Mouse (Mus musculus): ENCODE data around the gene Polr2c. TPM values are rescaled to one million over a fixed set of nuclear protein-coding genes. Genes with fewer than 3 reads are reported as not detected.

The Polr2c gene
- polyA plus RNA-seq, 1 experiment from 2014 or later = 129 TPM

- ATAC-seq (replicated peaks; ENCODE audit: low FRiP score, low read depth) (no peak), DNase-seq (ENCODE audit: low spot score) (no peak)
- Histone ChIP-seq H3K27me3 (ENCODE audit: insufficient read depth, low read length) (no peaks in the 10 kb centered on the region; the same call in 1 of the 2 replicates), H3K4me2 (ENCODE audit: low read length) (peak overlapping the region; percentile 88), H3K9me3 (replicated peaks; ENCODE audit: low read length) (no peaks in the 10 kb centered on the region), H3K9ac (ENCODE audit: low read depth, low read length) (peak overlapping the region; percentile 1; the same call in 1 of the 2 replicates), H3K27ac (no peak overlapping the region), H3K4me3 (replicated peaks; ENCODE audit: low read depth, low read length) (peak overlapping the region; percentile 56), H3K36me3 (ENCODE audit: insufficient read depth, low read length) (no peaks in the 10 kb centered on the region), H3K4me1 (replicated peaks; ENCODE audit: insufficient read depth, low read length) (peaks cover 30% of the 10 kb centered on the region)
- TF ChIP-seq CTCF (IDR thresholded peaks at IDR 0.05; ENCODE audit: low read depth) = no peak
- 49% methylated on average over 9 of the region's 9 CpGs for WGBS
Measured at GRCm38 (mm10) chr8:94916311-94916959, 59.2 kb downstream of the Polr2c start.

- WGBS = 5% methylated on average over 10 of the region's 10 CpGs
- H3K9me3 ChIP-seq (replicated peaks; ENCODE audit: low read length) = no peaks in the 10 kb centered on the region
- H3K9ac ChIP-seq (ENCODE audit: low read depth, low read length) = peak overlapping the region; percentile 49
- H3K27me3 ChIP-seq (ENCODE audit: insufficient read depth, low read length) = no peaks in the 10 kb centered on the region; the same call in 1 of the 2 replicates
- ATAC-seq (replicated peaks; ENCODE audit: low FRiP score, low read depth) (no peak), DNase-seq (ENCODE audit: low spot score) (no peak)
- H3K36me3 ChIP-seq (ENCODE audit: insufficient read depth, low read length) = no peaks in the 10 kb centered on the region
- no peak overlapping the region for H3K27ac ChIP-seq
- peak overlapping the region; percentile 56 for H3K4me3 ChIP-seq (replicated peaks; ENCODE audit: low read depth, low read length)
- H3K4me2 ChIP-seq (ENCODE audit: low read length) = peak overlapping the region; percentile 88
- TF ChIP-seq CTCF (IDR thresholded peaks at IDR 0.05; ENCODE audit: low read depth) = no peak
- H3K4me1 ChIP-seq (replicated peaks; ENCODE audit: insufficient read depth, low read length) = peaks cover 30% of the 10 kb centered on the region
Measured at GRCm38 (mm10) chr8:94916960-94917324, 59.7 kb downstream of the Polr2c start.

- Histone ChIP-seq H3K27me3 (ENCODE audit: insufficient read depth, low read length) (no peaks in the 10 kb centered on the region; the same call in 1 of the 2 replicates), H3K4me2 (ENCODE audit: low read length) (peak overlapping the region; percentile 88), H3K4me3 (replicated peaks; ENCODE audit: low read depth, low read length) (peak overlapping the region; percentile 56), H3K9me3 (replicated peaks; ENCODE audit: low read length) (no peaks in the 10 kb centered on the region), H3K27ac (peak overlapping the region; percentile 50; the same call in 1 of the 2 replicates), H3K36me3 (ENCODE audit: insufficient read depth, low read length) (no peaks in the 10 kb centered on the region), H3K4me1 (replicated peaks; ENCODE audit: insufficient read depth, low read length) (peaks cover 30% of the 10 kb centered on the region), H3K9ac (ENCODE audit: low read depth, low read length) (peak overlapping the region; percentile 62)
- under 1% methylated on average over 27 of the region's 27 CpGs for WGBS
- peak; percentile 77 for TF ChIP-seq CTCF (IDR thresholded peaks at IDR 0.05; ENCODE audit: low read depth)
- peak; percentile 98 for DNase-seq (ENCODE audit: low spot score)
- ATAC-seq (replicated peaks; ENCODE audit: low FRiP score, low read depth) = peak; percentile 96
Measured at GRCm38 (mm10) chr8:94917352-94917751, 60.1 kb downstream of the Polr2c start.

GRCm38 (mm10) chr8:94917851-94918495, 60.7 kb downstream of the Polr2c start, which contains the start of gene Ccdc102a:
TSS of gene Ccdc102a (minus strand) at chr8:94918098.
- Histone ChIP-seq H3K4me1 (replicated peaks; ENCODE audit: insufficient read depth, low read length) (peaks cover 28% of the 10 kb centered on the region), H3K27ac (peak within 1 kb of the TSS; percentile 50; the same call in 1 of the 2 replicates), H3K27me3 (ENCODE audit: insufficient read depth, low read length) (no peaks in the 10 kb centered on the region; the same call in 1 of the 2 replicates), H3K4me2 (ENCODE audit: low read length) (peak within 1 kb of the TSS; percentile 88), H3K36me3 (ENCODE audit: insufficient read depth, low read length) (no peaks in the 10 kb centered on the region), H3K4me3 (replicated peaks; ENCODE audit: low read depth, low read length) (peak within 1 kb of the TSS; percentile 56), H3K9me3 (replicated peaks; ENCODE audit: low read length) (no peaks in the 10 kb centered on the region), H3K9ac (ENCODE audit: low read depth, low read length) (peak within 1 kb of the TSS; percentile 62)
- no peak for TF ChIP-seq CTCF (IDR thresholded peaks at IDR 0.05; ENCODE audit: low read depth)
- WGBS = 2% methylated on average over 48 of the region's 51 CpGs
- ATAC-seq (replicated peaks; ENCODE audit: low FRiP score, low read depth) = peak; percentile 47
- DNase-seq (ENCODE audit: low spot score) = peak; percentile 54

- no peak for TF ChIP-seq CTCF (IDR thresholded peaks at IDR 0.05; ENCODE audit: low read depth)
- ATAC-seq (replicated peaks; ENCODE audit: low FRiP score, low read depth) (no peak), DNase-seq (ENCODE audit: low spot score) (no peak)
- Histone ChIP-seq H3K27me3 (ENCODE audit: insufficient read depth, low read length) (no peaks in the 10 kb centered on the region; the same call in 1 of the 2 replicates), H3K4me3 (replicated peaks; ENCODE audit: low read depth, low read length) (no peak overlapping the region), H3K4me1 (replicated peaks; ENCODE audit: insufficient read depth, low read length) (peaks cover 25% of the 10 kb centered on the region), H3K27ac (no peak overlapping the region), H3K36me3 (ENCODE audit: insufficient read depth, low read length) (no peaks in the 10 kb centered on the region), H3K9ac (ENCODE audit: low read depth, low read length) (no peak overlapping the region), H3K4me2 (ENCODE audit: low read length) (no peak overlapping the region), H3K9me3 (replicated peaks; ENCODE audit: low read length) (no peaks in the 10 kb centered on the region)
Measured at GRCm38 (mm10) chr8:94919256-94919655, 62.0 kb downstream of the Polr2c start.

- ATAC-seq (replicated peaks; ENCODE audit: low FRiP score, low read depth) = no peak
- WGBS = 57% methylated on average over 6 of the region's 6 CpGs
- Histone ChIP-seq H3K9ac (ENCODE audit: low read depth, low read length) (no peak overlapping the region), H3K27ac (no peak overlapping the region), H3K36me3 (ENCODE audit: insufficient read depth, low read length) (no peaks in the 10 kb centered on the region), H3K27me3 (ENCODE audit: insufficient read depth, low read length) (no peaks in the 10 kb centered on the region; the same call in 1 of the 2 replicates), H3K4me1 (replicated peaks; ENCODE audit: insufficient read depth, low read length) (peaks cover 4% of the 10 kb centered on the region; the same call in 1 of the 2 replicates), H3K4me3 (replicated peaks; ENCODE audit: low read depth, low read length) (no peak overlapping the region), H3K9me3 (replicated peaks; ENCODE audit: low read length) (no peaks in the 10 kb centered on the region), H3K4me2 (ENCODE audit: low read length) (no peak overlapping the region)
- no peak for DNase-seq (ENCODE audit: low spot score)
- no peak for TF ChIP-seq CTCF (IDR thresholded peaks at IDR 0.05; ENCODE audit: low read depth)
Measured at GRCm38 (mm10) chr8:94922176-94922575, 64.9 kb downstream of the Polr2c start.

Measured in kidney, postnatal 0 days (tissue).